In the genomic region with DNA sequence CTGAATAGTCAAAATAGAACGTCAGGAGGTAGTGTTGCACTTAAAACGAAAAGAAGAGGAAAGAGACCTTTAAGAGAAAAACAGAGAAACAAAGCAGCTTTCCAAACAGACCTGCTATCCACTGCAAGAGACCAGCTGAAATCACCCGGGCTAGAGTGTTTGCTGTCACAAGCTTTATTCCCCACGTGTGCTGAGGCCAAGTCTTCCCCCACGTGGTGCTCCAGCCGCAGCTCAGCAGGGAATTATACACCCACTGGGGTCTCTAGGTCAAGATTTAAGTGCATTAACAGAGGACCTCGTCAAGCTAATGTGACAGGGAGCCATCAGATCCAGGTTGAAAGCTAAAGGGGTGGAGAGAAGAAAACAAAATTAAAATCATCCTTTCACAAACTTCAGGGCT, we compare ENCODE assay signal across 21 mouse cellular contexts. TPM values are rescaled to one million over a fixed set of nuclear protein-coding genes. Genes with fewer than 3 reads are reported as not detected.
A peak's percentile ranks its signal among the peaks of the same experiment; 100 is the strongest.
DNase-seq lines count a peak whose midpoint lies in the region; ATAC-seq lines count a peak whose summit lies in the region.
"Had no signal": no experiment of that assay in that cellular context is flagged by ENCODE, and none has a peak within 500 bp of the region (broad histone marks: within the 10 kb centered on the region; RNA-seq: fewer than 3 reads in every experiment).

No protein-coding gene starts in this region.

- H3K27ac ChIP-seq in heart, embryonic 12.5 days (ENCODE audit: poor library complexity, severe bottlenecking), result peak overlapping the region; percentile 77
- H3K27ac ChIP-seq in midbrain, embryonic 11.5 days (ENCODE audit: low read depth, low read length), result no peak overlapping the region
- no peak overlapping the region for H3K27ac ChIP-seq in midbrain, embryonic 10.5 days (replicated peaks)
- H3K27ac ChIP-seq: forebrain, embryonic 15.5 days; hindbrain, embryonic 14.5 days; intestine, embryonic 15.5 days; stomach, postnatal 0 days had no signal

- H3K4me2 ChIP-seq in heart, embryonic 12.5 days, result peak overlapping the region; percentile 29; the same call in 1 of the 2 replicates
- H3K4me2 ChIP-seq in midbrain, embryonic 11.5 days, result no peak overlapping the region
- H3K4me2 ChIP-seq: forebrain, embryonic 15.5 days; hindbrain, embryonic 14.5 days; intestine, embryonic 15.5 days; liver, embryonic 11.5 days had no signal

- H3K4me1 ChIP-seq in heart, embryonic 12.5 days (replicated peaks), result peaks cover 42% of the 10 kb centered on the region
- no peaks in the 10 kb centered on the region for H3K4me1 ChIP-seq in midbrain, embryonic 11.5 days (ENCODE audit: control insufficient read depth, insufficient read depth, low read length)
- H3K4me1 ChIP-seq in midbrain, embryonic 10.5 days, result peaks cover 7% of the 10 kb centered on the region; the same call in 1 of the 2 replicates
- H3K4me1 ChIP-seq: forebrain, embryonic 15.5 days; intestine, embryonic 15.5 days had no signal

- H3K36me3 ChIP-seq in heart, embryonic 12.5 days, result no peaks in the 10 kb centered on the region
- H3K36me3 ChIP-seq in midbrain, embryonic 11.5 days (ENCODE audit: control insufficient read depth, insufficient read depth, low read length), result no peaks in the 10 kb centered on the region
- no peaks in the 10 kb centered on the region for H3K36me3 ChIP-seq in midbrain, embryonic 10.5 days
- H3K36me3 ChIP-seq: forebrain, embryonic 15.5 days; intestine, embryonic 15.5 days had no signal

- H3K4me3 ChIP-seq in heart, embryonic 12.5 days, result no peak overlapping the region
- no peak overlapping the region for H3K4me3 ChIP-seq in midbrain, embryonic 11.5 days (ENCODE audit: low read depth, low read length)
- no peak overlapping the region for H3K4me3 ChIP-seq in midbrain, embryonic 10.5 days
- H3K4me3 ChIP-seq: forebrain, embryonic 15.5 days; intestine, embryonic 15.5 days had no signal

- no peak overlapping the region for H3K9ac ChIP-seq in heart, embryonic 12.5 days
- H3K9ac ChIP-seq in midbrain, embryonic 11.5 days (ENCODE audit: low read length), result no peak overlapping the region
- H3K9ac ChIP-seq: forebrain, embryonic 15.5 days; hindbrain, embryonic 14.5 days; intestine, embryonic 15.5 days had no signal

- H3K27me3 ChIP-seq in heart, embryonic 12.5 days (replicated peaks), result no peaks in the 10 kb centered on the region
- no peaks in the 10 kb centered on the region for H3K27me3 ChIP-seq in midbrain, embryonic 11.5 days (ENCODE audit: control insufficient read depth, insufficient read depth, low read length)
- no peaks in the 10 kb centered on the region for H3K27me3 ChIP-seq in midbrain, embryonic 10.5 days (ENCODE audit: low read depth, poor library complexity, severe bottlenecking)
- H3K27me3 ChIP-seq: forebrain, embryonic 15.5 days; intestine, embryonic 15.5 days had no signal

- intact Hi-C loops in left cerebral cortex, postnatal 25 days (cut with DNase I), result no loop called here

- peak; percentile 43 for DNase-seq in embryo, embryonic 10 days (ENCODE audit: low spot score)
- no peak for DNase-seq in embryo, embryonic 9.5 days (ENCODE audit: extremely low spot score)
- no peak for DNase-seq in heart, adult 9 months (ENCODE audit: low spot score in 2 of 2)
- peak; percentile 72 for DNase-seq in midbrain, embryonic 11.5 days (ENCODE audit: low spot score, missing footprints)
- DNase-seq in midbrain, embryonic 10.5 days (ENCODE audit: low spot score), result no peak
- no peak for DNase-seq in left cerebral cortex, postnatal 25 days (ENCODE audit: low spot score in 2 of 2)
- DNase-seq in urinary bladder, postnatal 36 days (ENCODE audit: low spot score in 2 of 2), result no peak
- DNase-seq: adrenal gland, adult 2 months; cerebellum, adult 8-10 months; kidney, postnatal 36 days; layer of hippocampus, adult 9-11 months; lung, adult 18-20 months; lung, postnatal 14 days; right cerebral cortex, postnatal 4 days had no signal

- ATAC-seq in heart, embryonic 12.5 days (ENCODE audit: insufficient number of reproducible peaks, low FRiP score), result peak; percentile 53; the same call in 1 of the 2 replicates
- no peak for ATAC-seq in midbrain, embryonic 11.5 days (ENCODE audit: low FRiP score)
- ATAC-seq: forebrain, embryonic 15.5 days; intestine, embryonic 15.5 days; midbrain, embryonic 16.5 days had no signal

- WGBS in heart, embryonic 12.5 days, result 21% methylated on average over 7 of the region's 7 CpGs
- 37% methylated on average over 7 of the region's 7 CpGs for WGBS in midbrain, embryonic 11.5 days
- WGBS in midbrain, embryonic 10.5 days, result 38% methylated on average over 7 of the region's 7 CpGs

- no peaks in the 10 kb centered on the region for H3K9me3 ChIP-seq in heart, embryonic 12.5 days (replicated peaks)
- H3K9me3 ChIP-seq in midbrain, embryonic 11.5 days (ENCODE audit: control insufficient read depth, low read length), result no peaks in the 10 kb centered on the region
- H3K9me3 ChIP-seq in midbrain, embryonic 10.5 days (replicated peaks), result no peaks in the 10 kb centered on the region
- H3K9me3 ChIP-seq: forebrain, embryonic 15.5 days; intestine, embryonic 15.5 days had no signal

RNA-seq across cellular contexts. Expression of gene Akap13, which starts 24.3 kb away (rescaled TPM):
- polyA plus RNA-seq in heart, embryonic 12.5 days (2016; fragmentation: Nextera tagmentation; extraction: Ambion mirVana), result 66.9 and 73.2 TPM in 2 replicates
- 24.3 and 27.4 TPM in 2 replicates for polyA plus RNA-seq in midbrain, embryonic 11.5 days (2014; fragmentation: Nextera tagmentation; extraction: Ambion mirVana)
- 28.7 and 29.0 TPM in 2 replicates for polyA plus RNA-seq in midbrain, embryonic 10.5 days (2016; fragmentation: Nextera tagmentation; extraction: Ambion mirVana)
- total RNA-seq in left cerebral cortex, postnatal 25 days (2021), result 10 to 100 TPM; 23.1 to 24.3 TPM

Comparison
In these comparisons a context has a peak if more than half of its experiments do, and no peak if none do; other contexts are left out.
1. DNase-seq: peak in embryo, embryonic 10 days (single experiment) and midbrain, embryonic 11.5 days (single experiment); none in embryo, embryonic 9.5 days (single experiment), heart, adult 9 months (0 of 2), midbrain, embryonic 10.5 days (single experiment), left cerebral cortex, postnatal 25 days (0 of 2) and urinary bladder, postnatal 36 days (0 of 2).